Mouse (Mus musculus) heart, postnatal 14 days (tissue): Measurements from ENCODE around the gene Gm4070. TPM values are rescaled to one million over a fixed set of nuclear protein-coding genes. Genes with fewer than 3 reads are reported as not detected.
"Not testable (repeated sequence)": the region's sequence is repeated elsewhere in the genome, so short reads cannot be mapped to it uniquely, and the experiment has no call there.

Experiments
- DNase-seq, 2 experiments: peaks; one replicate each; pipeline ENCODE4 v3.0.0; 2021 to 2022
- intact Hi-C: fragments of 180-260 bp; cut with DNase I; formaldehyde crosslinking; loops from one replicate; pipeline ENCODE4 v1.15.1; 2025
- long read RNA-seq, 2 experiments: library from polyadenylated mRNA; stranded (forward); transcript quantifications; one replicate each; pipeline ENCODE4 v2.0.0; 2021
- total RNA-seq, 2 experiments: library from RNA; stranded (reverse); gene quantifications; 2 replicates each; pipeline ENCODE4 v1.2.3; 2021

The Gm4070 gene
- total RNA-seq, result 10 to 100 TPM; 10.6 to 13.6 TPM
- long read RNA-seq, experiment 1, partial matches to known transcripts, result 0 of 3 reads
- long read RNA-seq, experiment 1, other reads (novel, unspliced or antisense), result 3 of 3 reads
- long read RNA-seq, experiment 2, partial matches to known transcripts, result 0 of 2 reads
- long read RNA-seq, experiment 2, other reads (novel, unspliced or antisense), result 2 of 2 reads

DNA sequence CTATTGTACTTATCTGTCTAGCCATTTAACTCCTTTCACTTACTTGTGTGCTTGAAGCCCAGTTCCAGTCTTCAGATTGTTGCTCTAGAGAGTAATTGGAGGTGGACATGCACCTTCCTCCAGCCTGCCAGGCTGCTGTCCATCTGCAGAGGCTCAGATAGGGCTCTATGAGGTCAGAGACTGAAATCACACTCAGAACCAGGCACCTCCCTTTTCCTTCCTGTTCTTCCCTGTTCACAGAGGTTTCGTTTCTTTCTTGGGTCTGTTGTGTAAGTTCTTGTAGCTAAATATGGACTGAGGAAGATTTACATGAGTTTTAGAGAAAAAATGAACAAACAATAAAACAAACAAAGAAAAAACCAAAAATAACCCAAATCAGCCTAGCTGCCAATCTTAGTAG lies at the start of gene Gm4070:
Gm4070 (minus strand) TSS at position 156 of the 400 bp plus-strand sequence.
- intact Hi-C loops, DNase-seq: not testable (repeated sequence)

GRCm38 (mm10) chr7:105954540-105954939 lies 773 bp upstream of the Gm4070 start:
- intact Hi-C loops, DNase-seq: not testable (repeated sequence)

DNA sequence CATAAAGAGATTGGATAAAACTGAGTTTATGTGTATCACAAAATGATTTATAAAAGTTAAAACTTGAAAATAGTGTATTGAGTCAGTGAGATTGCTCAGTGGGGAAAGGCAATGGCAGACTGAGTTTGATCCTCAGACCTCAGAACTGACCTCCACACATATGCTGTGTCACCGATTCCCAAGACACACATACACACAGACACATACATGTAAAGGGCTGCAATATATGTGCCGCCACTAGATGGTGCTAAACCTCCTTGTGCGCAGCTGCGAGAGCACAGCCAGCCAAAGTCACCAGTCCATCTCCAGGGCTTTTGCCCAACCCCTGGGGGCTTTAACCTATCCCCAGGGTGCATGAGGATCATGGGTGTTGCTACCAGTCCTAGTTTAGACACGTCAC lies 1.4 kb downstream of the Gm4070 start:
- intact Hi-C loops, DNase-seq: not testable (repeated sequence)

DNA sequence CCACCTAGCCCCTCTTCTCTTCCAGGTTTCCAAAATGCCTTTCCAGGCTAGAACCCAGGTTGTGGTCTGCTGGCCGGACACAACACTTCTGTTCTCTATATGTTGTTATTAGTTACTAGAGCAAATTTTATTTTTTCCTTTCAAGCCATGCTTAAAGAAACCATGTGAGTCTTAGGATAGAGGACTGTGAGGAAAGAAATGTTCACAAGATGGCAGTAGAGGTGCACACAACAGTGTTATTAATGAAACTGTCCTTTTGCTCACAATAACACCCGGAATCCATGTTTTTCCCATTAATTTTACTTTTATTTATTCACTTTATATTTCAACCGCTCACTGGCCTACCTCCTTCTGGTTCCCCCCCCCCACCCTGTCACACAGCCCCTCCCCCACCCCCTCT lies 8.5 kb downstream of the Gm4070 start:
- DNase-seq, intact Hi-C loops: not testable (repeated sequence)

- intact Hi-C loops, DNase-seq: not testable (repeated sequence)
Measured at GRCm38 (mm10) chr7:105932132-105932531, 21.6 kb downstream of the Gm4070 start.

DNA sequence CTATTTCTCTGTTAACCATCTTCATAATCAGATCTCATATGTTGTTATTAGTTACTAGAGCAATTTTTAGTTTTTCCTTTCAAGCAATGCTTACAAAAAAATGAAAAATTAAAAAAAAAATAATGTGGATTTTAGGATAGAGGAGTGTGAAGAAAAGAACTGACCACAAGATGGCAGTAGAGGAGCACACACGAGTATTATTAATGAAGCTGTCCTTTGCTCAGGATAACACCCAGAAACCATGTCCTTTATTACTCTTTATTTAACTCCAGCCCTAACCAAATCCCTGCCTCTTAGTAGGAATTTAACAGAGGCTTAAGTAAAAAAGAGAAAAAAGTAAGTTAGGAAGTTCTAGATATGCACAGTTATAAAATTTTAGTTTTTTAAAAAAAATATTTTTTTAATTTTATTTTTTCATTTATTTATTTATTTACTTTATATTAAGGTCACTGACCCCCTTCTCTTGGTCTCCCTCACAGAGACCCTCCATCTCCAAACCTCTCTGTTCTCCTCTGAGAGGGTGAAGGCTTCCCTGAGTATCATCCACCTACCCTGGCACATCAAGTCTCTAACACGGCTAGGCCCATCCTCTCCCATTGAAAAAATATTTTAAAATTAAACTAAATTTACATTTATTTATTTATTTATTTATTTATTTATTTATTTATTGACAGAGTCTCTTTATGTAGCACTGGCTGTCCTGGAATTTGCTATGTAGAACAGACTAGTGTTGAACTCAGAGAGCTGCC lies 70.0 kb downstream of the Gm4070 start:
- DNase-seq, intact Hi-C loops: not testable (repeated sequence)

- DNase-seq, intact Hi-C loops: not testable (repeated sequence)
Measured at GRCm38 (mm10) chr7:105879717-105880484, 73.9 kb downstream of the Gm4070 start.

- intact Hi-C loops, DNase-seq: not testable (repeated sequence)
Measured at GRCm38 (mm10) chr7:105855718-105856560, 97.8 kb downstream of the Gm4070 start.

Other genes starting within 250 kb of the Gm4070 start
- gene Ilk, start 217.4 kb downstream of the Gm4070 start, total RNA-seq, result 100 to 1,000 TPM; 115 to 123 TPM
- 10 to 100 TPM; 10.8 to 11.2 TPM for gene Rrp8, start 216.6 kb downstream of the Gm4070 start, total RNA-seq
- 10 to 100 TPM; 81.0 to 88.8 TPM for gene Taf10, start 209.6 kb downstream of the Gm4070 start, total RNA-seq
- gene Tpp1, start 201.7 kb downstream of the Gm4070 start, total RNA-seq, result 10 to 100 TPM; 41.6 to 42.5 TPM
- gene Dchs1, start 166.3 kb downstream of the Gm4070 start, total RNA-seq, result 10 to 100 TPM; 18.0 to 21.1 TPM
- gene Mrpl17, start 142.9 kb downstream of the Gm4070 start, total RNA-seq, result 10 to 100 TPM; 96.0 to 96.7 TPM